Mouse (Mus musculus): Measurements from ENCODE around the gene Scd4. TPM values are rescaled to one million over a fixed set of nuclear protein-coding genes. Genes with fewer than 3 reads are reported as not detected.
A peak's percentile ranks its signal among the peaks of the same experiment; 100 is the strongest.

Gene Scd4
- total and polyA plus RNA-seq, 3 experiments: 0.13 to 0.44 (median 0.23) TPM

DNA sequence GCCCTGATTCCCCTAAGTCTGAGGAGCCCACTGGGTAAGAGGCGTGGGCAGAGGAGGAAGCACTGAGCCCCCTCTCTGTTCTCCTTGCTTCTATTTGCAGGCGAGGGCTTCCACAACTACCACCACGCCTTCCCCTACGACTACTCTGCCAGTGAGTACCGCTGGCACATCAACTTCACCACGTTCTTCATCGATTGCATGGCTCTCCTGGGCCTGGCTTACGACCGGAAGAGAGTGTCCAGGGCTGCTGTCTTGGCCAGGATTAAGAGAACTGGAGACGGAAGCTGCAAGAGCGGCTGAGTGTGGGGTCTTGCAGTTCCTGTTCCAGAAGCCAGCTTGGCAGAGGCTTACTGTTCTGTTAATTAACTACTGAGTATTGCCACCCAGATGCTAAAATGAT is 30.0 kb upstream of the Scd4 start:
- H3K36me3 ChIP-seq (replicated peaks): peaks cover 95% of the 10 kb centered on the region
- H3K27me3 ChIP-seq (ENCODE audit: insufficient read depth, low read length): no peaks in the 10 kb centered on the region
- no peak for ATAC-seq (ENCODE audit: extremely low read depth, insufficient number of reproducible peaks, low FRiP score, poor library complexity, severe bottlenecking)
- TF ChIP-seq GATA1 (IDR thresholded peaks at IDR 0.05; ENCODE audit: borderline replicate concordance, low read length): no peak
- no peak for TF ChIP-seq GATA2 (IDR thresholded peaks at IDR 0.05; ENCODE audit: borderline replicate concordance, low read depth, low read length)
- TF ChIP-seq TAL1 (conservative IDR thresholded peaks at IDR 0.05; ENCODE audit: low read depth, low read length): no peak
- TF ChIP-seq POLR2AphosphoS5 (IDR thresholded peaks at IDR 0.05; ENCODE audit: insufficient replicate concordance, low read depth, low read length): no peak
- TF ChIP-seq CTCF (IDR thresholded peaks at IDR 0.05; ENCODE audit: low read depth, low read length): no peak
- DNase-seq (ENCODE audit: low spot score): no peak
- peak overlapping the region; percentile 7; the same call in 1 of the 2 replicates for H3K4me3 ChIP-seq (ENCODE audit: low read depth, low read length)
- peaks cover 76% of the 10 kb centered on the region for H3K4me1 ChIP-seq (ENCODE audit: insufficient read depth, low read depth, low read length)
- H3K9me3 ChIP-seq (replicated peaks): no peaks in the 10 kb centered on the region

DNA sequence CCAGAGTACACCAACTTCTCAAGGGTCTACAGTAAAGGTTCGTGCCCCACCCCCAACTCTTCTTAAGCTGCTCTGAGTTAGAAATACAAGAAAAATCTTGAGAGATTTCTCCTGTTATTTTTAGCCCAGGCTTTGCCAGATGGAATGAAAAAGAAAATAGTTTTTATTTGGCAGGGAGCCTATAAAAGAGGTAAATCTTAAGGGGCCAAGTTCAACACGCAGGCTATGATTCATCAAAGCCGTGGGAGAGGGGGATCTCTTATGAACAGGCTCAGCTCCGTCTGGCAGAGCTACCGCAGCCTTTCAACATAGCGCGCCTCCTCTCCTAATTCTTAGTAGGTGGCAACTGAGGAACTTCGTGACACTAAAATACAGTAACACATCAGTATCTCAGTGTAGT is 29.4 kb upstream of the Scd4 start:
- ATAC-seq (ENCODE audit: extremely low read depth, insufficient number of reproducible peaks, low FRiP score, poor library complexity, severe bottlenecking) (no peak), DNase-seq (ENCODE audit: low spot score) (no peak)
- TF ChIP-seq CTCF (IDR thresholded peaks at IDR 0.05; ENCODE audit: low read depth, low read length) (no peak), GATA2 (IDR thresholded peaks at IDR 0.05; ENCODE audit: borderline replicate concordance, low read depth, low read length) (no peak), TAL1 (conservative IDR thresholded peaks at IDR 0.05; ENCODE audit: low read depth, low read length) (no peak), POLR2AphosphoS5 (IDR thresholded peaks at IDR 0.05; ENCODE audit: insufficient replicate concordance, low read depth, low read length) (no peak), GATA1 (IDR thresholded peaks at IDR 0.05; ENCODE audit: borderline replicate concordance, low read length) (no peak)
- Histone ChIP-seq H3K27me3 (ENCODE audit: insufficient read depth, low read length) (no peaks in the 10 kb centered on the region), H3K4me1 (ENCODE audit: insufficient read depth, low read depth, low read length) (peaks cover 72% of the 10 kb centered on the region), H3K9me3 (replicated peaks) (no peaks in the 10 kb centered on the region), H3K4me3 (ENCODE audit: low read depth, low read length) (no peak overlapping the region), H3K36me3 (replicated peaks) (peaks cover 94% of the 10 kb centered on the region)

DNA sequence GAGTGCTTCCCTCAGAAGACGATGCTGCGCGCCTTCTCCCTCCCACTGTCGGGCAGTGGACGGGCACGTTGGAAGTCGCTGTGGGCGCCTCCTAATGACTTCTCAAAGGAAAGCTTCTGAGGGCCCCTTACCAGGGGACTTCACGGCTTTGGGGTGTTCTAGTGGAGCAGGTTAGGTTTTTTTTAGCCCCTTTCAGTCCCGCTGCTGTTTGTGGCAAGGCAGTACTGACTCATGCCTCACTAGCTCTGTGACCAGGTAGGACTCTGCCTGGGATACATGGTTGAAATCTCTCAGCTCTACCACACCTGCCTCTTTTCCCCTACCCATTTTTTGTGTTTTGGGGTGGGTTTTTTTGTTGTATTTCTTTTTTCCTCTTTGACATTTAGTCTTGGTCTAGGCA is 28.5 kb upstream of the Scd4 start:
- TF ChIP-seq TAL1 (conservative IDR thresholded peaks at IDR 0.05; ENCODE audit: low read depth, low read length): no peak
- no peak for TF ChIP-seq GATA1 (IDR thresholded peaks at IDR 0.05; ENCODE audit: borderline replicate concordance, low read length)
- no peak for TF ChIP-seq CTCF (IDR thresholded peaks at IDR 0.05; ENCODE audit: low read depth, low read length)
- no peak for TF ChIP-seq GATA2 (IDR thresholded peaks at IDR 0.05; ENCODE audit: borderline replicate concordance, low read depth, low read length)
- TF ChIP-seq POLR2AphosphoS5 (IDR thresholded peaks at IDR 0.05; ENCODE audit: insufficient replicate concordance, low read depth, low read length): no peak

DNA sequence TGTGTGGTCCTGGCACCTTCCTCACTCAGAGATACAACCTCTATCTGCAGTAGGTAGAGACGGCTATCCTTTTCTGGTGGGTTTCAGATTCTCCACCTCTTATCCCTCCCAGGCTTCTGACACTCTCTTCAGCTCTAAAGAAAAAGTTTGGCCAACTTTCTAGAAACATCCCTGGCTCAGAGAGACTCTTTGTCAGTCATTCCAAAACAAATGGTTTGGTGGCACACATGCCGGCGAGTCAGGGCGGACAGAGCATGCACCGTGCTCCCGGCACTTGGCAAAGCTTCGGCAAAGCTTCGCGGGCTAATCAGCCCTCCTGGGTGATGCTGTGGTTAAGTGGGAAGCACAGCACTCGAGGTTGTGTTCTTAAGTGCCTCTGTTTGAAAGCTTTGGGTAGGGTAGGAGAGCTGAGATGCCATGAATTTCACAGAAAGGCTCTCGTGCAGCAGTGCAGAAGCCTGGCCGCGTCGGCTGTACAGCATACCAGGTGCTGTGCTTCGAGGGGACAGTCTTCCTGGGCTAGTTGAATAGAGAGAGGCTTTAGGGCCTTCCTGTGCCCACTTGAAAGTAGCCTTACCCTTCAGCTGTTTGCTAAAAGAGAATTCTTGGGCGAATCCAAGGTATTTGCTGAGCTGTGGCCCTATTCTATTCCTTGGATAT is 27.9 kb upstream of the Scd4 start:
- Histone ChIP-seq H3K36me3 (replicated peaks) (peaks cover 92% of the 10 kb centered on the region), H3K4me3 (ENCODE audit: low read depth, low read length) (peak overlapping the region; percentile 36; the same call in 1 of the 2 replicates), H3K27me3 (ENCODE audit: insufficient read depth, low read length) (no peaks in the 10 kb centered on the region), H3K9me3 (replicated peaks) (no peaks in the 10 kb centered on the region), H3K4me1 (ENCODE audit: insufficient read depth, low read depth, low read length) (peaks cover 73% of the 10 kb centered on the region)
- no peak for ATAC-seq (ENCODE audit: extremely low read depth, insufficient number of reproducible peaks, low FRiP score, poor library complexity, severe bottlenecking)
- DNase-seq (ENCODE audit: low spot score): no peak
- TF ChIP-seq TAL1 (conservative IDR thresholded peaks at IDR 0.05; ENCODE audit: low read depth, low read length) (no peak), CTCF (IDR thresholded peaks at IDR 0.05; ENCODE audit: low read depth, low read length) (peak; percentile 1; the same call in 1 of the 2 replicates), POLR2AphosphoS5 (IDR thresholded peaks at IDR 0.05; ENCODE audit: insufficient replicate concordance, low read depth, low read length) (peak; percentile 43; the same call in 1 of the 2 replicates)

More for the DNA sequence above, 28.5 kb upstream of the Scd4 start:
- ATAC-seq (ENCODE audit: extremely low read depth, insufficient number of reproducible peaks, low FRiP score, poor library complexity, severe bottlenecking) (no peak), DNase-seq (ENCODE audit: low spot score) (no peak)
- Histone ChIP-seq H3K9me3 (replicated peaks) (no peaks in the 10 kb centered on the region), H3K4me1 (ENCODE audit: insufficient read depth, low read depth, low read length) (peaks cover 70% of the 10 kb centered on the region), H3K27me3 (ENCODE audit: insufficient read depth, low read length) (no peaks in the 10 kb centered on the region), H3K36me3 (replicated peaks) (peaks cover 93% of the 10 kb centered on the region), H3K4me3 (ENCODE audit: low read depth, low read length) (no peak overlapping the region)

DNA sequence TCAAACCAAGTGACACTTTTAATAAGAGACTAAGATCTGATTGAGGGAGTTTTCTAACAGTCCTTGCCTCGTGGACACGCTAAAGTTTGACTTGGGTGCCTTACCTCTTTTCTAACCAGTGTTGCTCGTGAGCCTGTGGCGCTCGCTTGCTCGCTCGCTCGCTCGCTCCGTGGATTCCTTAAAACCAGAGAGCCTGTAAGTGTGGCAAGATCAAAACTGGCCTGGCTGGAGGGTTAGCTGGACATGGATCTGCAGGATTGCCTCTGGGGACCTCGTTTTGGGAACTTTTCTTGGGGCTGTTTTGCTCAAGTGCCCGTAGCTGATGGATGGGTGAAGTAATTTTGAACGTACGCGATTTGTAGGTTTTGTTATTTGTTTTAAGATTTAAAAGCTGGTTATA is 27.2 kb upstream of the Scd4 start:
- DNase-seq (ENCODE audit: low spot score) (no peak), ATAC-seq (ENCODE audit: extremely low read depth, insufficient number of reproducible peaks, low FRiP score, poor library complexity, severe bottlenecking) (no peak)
- Histone ChIP-seq H3K4me3 (ENCODE audit: low read depth, low read length) (no peak overlapping the region), H3K27me3 (ENCODE audit: insufficient read depth, low read length) (no peaks in the 10 kb centered on the region), H3K4me1 (ENCODE audit: insufficient read depth, low read depth, low read length) (peaks cover 73% of the 10 kb centered on the region), H3K36me3 (replicated peaks) (peaks cover 88% of the 10 kb centered on the region), H3K9me3 (replicated peaks) (no peaks in the 10 kb centered on the region)
- TF ChIP-seq TAL1 (conservative IDR thresholded peaks at IDR 0.05; ENCODE audit: low read depth, low read length): no peak
- TF ChIP-seq CTCF (IDR thresholded peaks at IDR 0.05; ENCODE audit: low read depth, low read length): no peak
- TF ChIP-seq POLR2AphosphoS5 (IDR thresholded peaks at IDR 0.05; ENCODE audit: insufficient replicate concordance, low read depth, low read length): no peak
- no peak for TF ChIP-seq GATA1 (IDR thresholded peaks at IDR 0.05; ENCODE audit: borderline replicate concordance, low read length)
- no peak for TF ChIP-seq GATA2 (IDR thresholded peaks at IDR 0.05; ENCODE audit: borderline replicate concordance, low read depth, low read length)

DNA sequence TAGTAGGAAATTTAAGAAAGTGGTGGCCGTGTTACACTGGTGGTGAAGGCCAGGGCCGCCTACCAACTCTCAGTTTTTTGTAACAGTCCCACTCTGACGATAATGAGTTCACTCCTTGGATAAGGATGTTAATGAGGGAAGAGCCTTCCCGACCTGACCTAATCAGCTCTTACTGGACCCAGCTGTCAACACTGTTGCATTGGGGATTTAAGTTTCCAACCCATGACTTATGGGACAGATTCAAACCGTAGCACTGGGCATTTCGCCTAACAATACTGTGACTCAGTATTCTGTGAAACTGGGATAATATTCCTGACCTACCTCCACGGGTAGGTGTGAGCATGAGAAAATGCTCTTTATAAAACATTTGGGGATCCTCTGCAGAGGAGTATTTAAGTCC is 26.7 kb upstream of the Scd4 start:
- DNase-seq (ENCODE audit: low spot score) (no peak), ATAC-seq (ENCODE audit: extremely low read depth, insufficient number of reproducible peaks, low FRiP score, poor library complexity, severe bottlenecking) (no peak)
- peaks cover 73% of the 10 kb centered on the region for H3K4me1 ChIP-seq (ENCODE audit: insufficient read depth, low read depth, low read length)
- H3K36me3 ChIP-seq (replicated peaks): peaks cover 85% of the 10 kb centered on the region
- no peak for TF ChIP-seq GATA1 (IDR thresholded peaks at IDR 0.05; ENCODE audit: borderline replicate concordance, low read length)
- TF ChIP-seq POLR2AphosphoS5 (IDR thresholded peaks at IDR 0.05; ENCODE audit: insufficient replicate concordance, low read depth, low read length): no peak
- TF ChIP-seq CTCF (IDR thresholded peaks at IDR 0.05; ENCODE audit: low read depth, low read length): no peak
- TF ChIP-seq TAL1 (conservative IDR thresholded peaks at IDR 0.05; ENCODE audit: low read depth, low read length): no peak
- TF ChIP-seq GATA2 (IDR thresholded peaks at IDR 0.05; ENCODE audit: borderline replicate concordance, low read depth, low read length): no peak
- no peaks in the 10 kb centered on the region for H3K9me3 ChIP-seq (replicated peaks)
- no peaks in the 10 kb centered on the region for H3K27me3 ChIP-seq (ENCODE audit: insufficient read depth, low read length)
- H3K4me3 ChIP-seq (ENCODE audit: low read depth, low read length): no peak overlapping the region
